In genomic region chr11:25063042-25063441, GRCm38 (mm10) we compare ENCODE assay signal across 19 mouse cellular contexts.
A peak's percentile ranks its signal among the peaks of the same experiment; 100 is the strongest.
DNase-seq lines count a peak whose midpoint lies in the region; ATAC-seq lines count a peak whose summit lies in the region.
"Had no signal": no experiment of that assay in that cellular context is flagged by ENCODE, and none has a peak within 500 bp of the region (broad histone marks: within the 10 kb centered on the region; RNA-seq: fewer than 3 reads in every experiment).

No protein-coding gene starts in this region.

- no peak overlapping the region for H3K4me2 ChIP-seq in forebrain, embryonic 12.5 days
- no peak overlapping the region for H3K4me2 ChIP-seq in forebrain, embryonic 16.5 days (ENCODE audit: low read length)
- no peak overlapping the region for H3K4me2 ChIP-seq in midbrain, embryonic 11.5 days
- no peak overlapping the region for H3K4me2 ChIP-seq in midbrain, embryonic 15.5 days
- H3K4me2 ChIP-seq in embryonic facial prominence, embryonic 12.5 days (replicated peaks): no peak overlapping the region
- H3K4me2 ChIP-seq: forebrain, embryonic 15.5 days; heart, embryonic 12.5 days; hindbrain, embryonic 12.5 days had no signal

- 19% methylated on average over 4 of the region's 4 CpGs for WGBS in forebrain, embryonic 12.5 days
- WGBS in forebrain, embryonic 16.5 days: 22% methylated on average over 4 of the region's 4 CpGs
- WGBS in midbrain, embryonic 11.5 days: 26% methylated on average over 4 of the region's 4 CpGs
- WGBS in midbrain, embryonic 15.5 days: 14% methylated on average over 4 of the region's 4 CpGs
- 26% methylated on average over 4 of the region's 4 CpGs for WGBS in embryonic facial prominence, embryonic 12.5 days

- H3K4me3 ChIP-seq in forebrain, embryonic 12.5 days (replicated peaks): no peak overlapping the region
- H3K4me3 ChIP-seq in forebrain, embryonic 16.5 days (replicated peaks; ENCODE audit: low read length): no peak overlapping the region
- H3K4me3 ChIP-seq in midbrain, embryonic 11.5 days (ENCODE audit: low read depth, low read length): no peak overlapping the region
- no peak overlapping the region for H3K4me3 ChIP-seq in midbrain, embryonic 15.5 days
- H3K4me3 ChIP-seq in embryonic facial prominence, embryonic 12.5 days: no peak overlapping the region
- H3K4me3 ChIP-seq: forebrain, embryonic 15.5 days; heart, embryonic 12.5 days; hindbrain, embryonic 12.5 days had no signal

- 0 out of 2 replicates have a peak, but pooled peaks have one; percentile 20 for ATAC-seq in forebrain, embryonic 12.5 days (ENCODE audit: low FRiP score)
- ATAC-seq in forebrain, embryonic 16.5 days: no peak
- ATAC-seq in midbrain, embryonic 11.5 days (ENCODE audit: low FRiP score): peak; percentile 52; the same call in 1 of the 2 replicates
- no peak for ATAC-seq in midbrain, embryonic 15.5 days (replicated peaks)
- ATAC-seq in embryonic facial prominence, embryonic 12.5 days (ENCODE audit: insufficient number of reproducible peaks, insufficient read depth, low FRiP score, low TSS enrichment): no peak
- no peak for ATAC-seq in megakaryocyte-erythroid progenitor cell, adult 5-6 weeks (replicated peaks; ENCODE audit: low FRiP score, low TSS enrichment, poor library complexity, severe bottlenecking)
- ATAC-seq: activated CD4-positive, CD25-positive, alpha-beta regulatory T cell, adult 4 months; forebrain, embryonic 15.5 days; intestine, postnatal 0 days had no signal

- H3K9me3 ChIP-seq in forebrain, embryonic 12.5 days: no peaks in the 10 kb centered on the region
- H3K9me3 ChIP-seq in forebrain, embryonic 16.5 days (ENCODE audit: control insufficient read depth, low read length): no peaks in the 10 kb centered on the region
- H3K9me3 ChIP-seq in midbrain, embryonic 11.5 days (ENCODE audit: control insufficient read depth, low read length): no peaks in the 10 kb centered on the region
- no peaks in the 10 kb centered on the region for H3K9me3 ChIP-seq in midbrain, embryonic 15.5 days
- no peaks in the 10 kb centered on the region for H3K9me3 ChIP-seq in embryonic facial prominence, embryonic 12.5 days
- H3K9me3 ChIP-seq: forebrain, embryonic 15.5 days; heart, embryonic 12.5 days; hindbrain, embryonic 12.5 days had no signal

- no peak overlapping the region for H3K9ac ChIP-seq in forebrain, embryonic 12.5 days
- H3K9ac ChIP-seq in forebrain, embryonic 16.5 days (replicated peaks; ENCODE audit: low read depth, low read length): no peak overlapping the region
- H3K9ac ChIP-seq in midbrain, embryonic 11.5 days (ENCODE audit: low read length): no peak overlapping the region
- no peak overlapping the region for H3K9ac ChIP-seq in midbrain, embryonic 15.5 days
- H3K9ac ChIP-seq in embryonic facial prominence, embryonic 12.5 days: no peak overlapping the region
- H3K9ac ChIP-seq: forebrain, embryonic 15.5 days; heart, embryonic 12.5 days; hindbrain, embryonic 12.5 days had no signal

- DNase-seq in embryo, embryonic 11 days: peak; percentile 25
- no peak for DNase-seq in embryo, embryonic 10 days (ENCODE audit: low spot score)
- no peak for DNase-seq in midbrain, embryonic 11.5 days (ENCODE audit: low spot score, missing footprints)
- DNase-seq: adrenal gland, postnatal 14 days; cerebellum, adult 18-20 months; cerebellum, adult 9-11 months; cerebellum, postnatal 36 days; gastrocnemius, postnatal 14 days; kidney, adult 8-10 months had no signal

- H3K4me1 ChIP-seq in forebrain, embryonic 12.5 days: peaks cover 11% of the 10 kb centered on the region
- no peaks in the 10 kb centered on the region for H3K4me1 ChIP-seq in forebrain, embryonic 16.5 days (replicated peaks; ENCODE audit: control insufficient read depth, insufficient read depth, low read length)
- H3K4me1 ChIP-seq in midbrain, embryonic 11.5 days (ENCODE audit: control insufficient read depth, insufficient read depth, low read length): 0 out of 2 replicates have a peak, but pooled peaks cover 4% of the 10 kb centered on the region
- H3K4me1 ChIP-seq in midbrain, embryonic 15.5 days: no peaks in the 10 kb centered on the region
- H3K4me1 ChIP-seq in embryonic facial prominence, embryonic 12.5 days: peaks cover 10% of the 10 kb centered on the region; the same call in 1 of the 2 replicates
- H3K4me1 ChIP-seq: heart, embryonic 12.5 days had no signal

- H3K36me3 ChIP-seq in forebrain, embryonic 12.5 days (replicated peaks): no peaks in the 10 kb centered on the region
- no peaks in the 10 kb centered on the region for H3K36me3 ChIP-seq in forebrain, embryonic 16.5 days (ENCODE audit: control insufficient read depth, insufficient read depth)
- H3K36me3 ChIP-seq in midbrain, embryonic 11.5 days (ENCODE audit: control insufficient read depth, insufficient read depth, low read length): no peaks in the 10 kb centered on the region
- H3K36me3 ChIP-seq in midbrain, embryonic 15.5 days (replicated peaks): no peaks in the 10 kb centered on the region
- H3K36me3 ChIP-seq in embryonic facial prominence, embryonic 12.5 days: no peaks in the 10 kb centered on the region
- H3K36me3 ChIP-seq: forebrain, embryonic 15.5 days; heart, embryonic 12.5 days; hindbrain, embryonic 12.5 days had no signal

- H3K27me3 ChIP-seq in forebrain, embryonic 12.5 days: no peaks in the 10 kb centered on the region
- no peaks in the 10 kb centered on the region for H3K27me3 ChIP-seq in forebrain, embryonic 16.5 days (replicated peaks; ENCODE audit: control insufficient read depth, insufficient read depth, low read length)
- no peaks in the 10 kb centered on the region for H3K27me3 ChIP-seq in midbrain, embryonic 11.5 days (ENCODE audit: control insufficient read depth, insufficient read depth, low read length)
- H3K27me3 ChIP-seq in midbrain, embryonic 15.5 days (replicated peaks): no peaks in the 10 kb centered on the region
- no peaks in the 10 kb centered on the region for H3K27me3 ChIP-seq in embryonic facial prominence, embryonic 12.5 days
- H3K27me3 ChIP-seq: forebrain, embryonic 15.5 days; heart, embryonic 12.5 days; hindbrain, embryonic 12.5 days had no signal

- no peak overlapping the region for H3K27ac ChIP-seq in forebrain, embryonic 12.5 days
- H3K27ac ChIP-seq in forebrain, embryonic 16.5 days (ENCODE audit: low read length): no peak overlapping the region
- H3K27ac ChIP-seq in midbrain, embryonic 11.5 days (ENCODE audit: low read depth, low read length): no peak overlapping the region
- no peak overlapping the region for H3K27ac ChIP-seq in midbrain, embryonic 15.5 days
- 0 out of 2 replicates have a peak overlapping the region, but pooled peaks have one; percentile 17 for H3K27ac ChIP-seq in embryonic facial prominence, embryonic 12.5 days
- H3K27ac ChIP-seq: forebrain, embryonic 15.5 days; hindbrain, embryonic 12.5 days had no signal

Comparison
In these comparisons a context has a peak if more than half of its experiments do, and no peak if none do; other contexts are left out.
1. ATAC-seq: peak in forebrain, embryonic 12.5 days (single experiment) and midbrain, embryonic 11.5 days (single experiment); none in forebrain, embryonic 16.5 days (single experiment), midbrain, embryonic 15.5 days (single experiment), embryonic facial prominence, embryonic 12.5 days (single experiment) and megakaryocyte-erythroid progenitor cell, adult 5-6 weeks (single experiment).